Mouse (Mus musculus) brain, embryonic 14.5 days (tissue): ENCODE results near the gene Pprc1.

Experiments
- CTCF ChIP-seq: fragments of 200-500 bp; IDR thresholded peaks from 2 replicates; pipeline ENCODE4 v1.5.1; 2012; ENCODE audit warnings: inconsistent platforms, mild to moderate bottlenecking, moderate library complexity, borderline replicate concordance; ENCODE audit not compliant: insufficient read depth, insufficient read length; ENCODE audit errors: extremely low read depth
- POLR2A ChIP-seq: fragments of 200-500 bp; IDR thresholded peaks from 2 replicates; pipeline ENCODE4 v1.6.1; 2012; ENCODE audit warnings: mild to moderate bottlenecking, inconsistent platforms, borderline replicate concordance; ENCODE audit not compliant: poor library complexity, insufficient read depth, insufficient read length, severe bottlenecking; ENCODE audit errors: extremely low read depth

DNA sequence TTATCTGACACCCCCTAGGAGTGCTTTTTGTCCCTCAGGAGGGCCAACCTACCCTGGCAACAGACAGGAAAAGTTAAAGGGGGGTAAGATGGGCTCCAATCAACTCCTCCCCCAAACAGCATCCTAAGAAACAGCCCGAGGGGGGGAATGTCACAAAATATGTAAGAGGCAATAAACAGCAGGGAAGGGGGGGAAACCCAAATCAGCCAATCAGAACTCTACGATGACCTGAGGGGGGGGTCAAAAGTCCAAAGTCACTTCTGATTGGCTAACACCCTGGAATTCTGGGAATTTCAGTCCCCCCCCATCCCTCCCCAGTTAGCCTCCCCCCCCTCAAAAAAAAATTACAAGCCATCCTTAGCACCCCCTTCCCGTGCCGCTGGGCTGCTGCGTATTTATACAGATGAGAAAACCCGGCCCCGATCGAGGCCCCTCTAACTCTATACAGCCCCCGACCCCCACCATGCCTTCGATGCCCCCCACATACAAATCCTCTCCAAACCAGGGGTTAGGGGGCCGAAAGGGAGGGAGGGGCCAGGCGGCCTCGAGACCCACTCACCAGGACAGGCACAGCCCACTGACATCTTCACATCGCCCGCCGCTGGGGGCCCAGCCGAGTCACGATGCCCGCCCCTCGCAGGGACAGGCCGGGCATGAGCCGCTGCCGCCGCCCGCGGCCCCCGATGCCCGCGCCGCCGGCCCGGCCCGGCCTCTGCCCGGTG, at the start of gene Pprc1:
- TF ChIP-seq CTCF: no peak
- no peak for TF ChIP-seq POLR2A
